Mouse (Mus musculus) layer of hippocampus, adult 9-11 months (tissue): ENCODE results near the gene Cntnap2.

Experiments
- DNase-seq: peaks from one replicate; pipeline ENCODE4 v3.0.0; 2022

Gene Cntnap2

DNA sequence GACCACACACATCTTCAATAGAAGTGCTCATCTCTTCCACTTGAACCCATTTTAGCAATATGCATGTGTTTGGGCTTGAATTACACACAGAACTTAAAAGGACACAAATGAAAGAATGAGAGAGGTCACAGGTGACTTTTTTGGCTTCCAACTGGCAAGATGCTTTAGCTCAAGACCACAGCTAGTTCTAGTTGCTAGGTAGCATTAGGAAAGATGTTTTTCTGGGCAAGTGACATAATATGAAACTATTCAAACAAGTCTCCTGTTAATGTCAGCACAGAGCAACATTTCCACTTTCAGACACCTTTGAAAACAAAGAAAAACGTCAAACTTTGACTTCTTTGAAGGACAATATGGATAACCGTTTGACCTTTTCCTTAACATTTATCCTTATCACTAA is 1657.4 kb downstream of the Cntnap2 start:
- no peak for DNase-seq

DNA sequence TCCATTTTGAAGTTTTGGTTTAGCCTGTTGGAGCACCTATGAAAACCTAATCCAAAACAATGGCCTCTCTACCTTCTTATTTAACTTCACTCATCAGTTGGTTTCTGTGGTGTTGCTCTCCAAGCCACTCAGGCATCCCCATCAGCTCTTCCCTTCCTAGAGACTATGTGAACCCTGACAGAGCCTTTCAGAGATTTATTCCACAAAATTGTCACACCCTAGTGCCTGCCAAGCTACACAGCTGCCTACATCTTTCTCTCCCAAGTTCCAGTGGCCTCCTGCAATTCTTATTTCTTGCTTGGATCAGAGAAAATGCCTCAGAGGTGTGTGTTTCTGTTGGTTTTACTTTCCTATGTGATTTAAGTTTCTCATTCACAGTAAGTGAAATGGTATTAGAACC is 1674.6 kb downstream of the Cntnap2 start:
- DNase-seq = no peak

- DNase-seq = no peak
Measured at GRCm38 (mm10) chr6:46748448-46748847, 1689.3 kb downstream of the Cntnap2 start.

- no peak for DNase-seq
Measured at GRCm38 (mm10) chr6:46763481-46763880, 1704.3 kb downstream of the Cntnap2 start.

DNA sequence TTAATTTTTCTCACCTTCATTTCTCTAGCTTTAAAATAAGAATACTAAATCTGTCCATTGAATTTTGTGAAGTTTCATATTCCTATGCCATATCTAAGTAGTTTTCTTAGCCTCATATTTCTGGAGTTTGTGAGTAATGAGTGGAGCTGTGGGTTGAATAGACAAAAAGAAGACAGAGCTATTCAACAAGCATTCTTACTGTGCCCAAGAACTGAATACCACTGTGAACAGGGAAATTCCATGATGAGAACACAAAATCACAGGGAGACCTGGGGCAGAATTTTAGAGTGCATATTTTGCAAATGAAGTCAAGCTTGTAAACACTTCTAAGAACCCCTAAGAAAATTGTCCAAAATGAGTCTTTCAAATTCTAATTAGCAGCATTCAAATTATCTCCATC is 1715.4 kb downstream of the Cntnap2 start:
- DNase-seq = no peak

DNA sequence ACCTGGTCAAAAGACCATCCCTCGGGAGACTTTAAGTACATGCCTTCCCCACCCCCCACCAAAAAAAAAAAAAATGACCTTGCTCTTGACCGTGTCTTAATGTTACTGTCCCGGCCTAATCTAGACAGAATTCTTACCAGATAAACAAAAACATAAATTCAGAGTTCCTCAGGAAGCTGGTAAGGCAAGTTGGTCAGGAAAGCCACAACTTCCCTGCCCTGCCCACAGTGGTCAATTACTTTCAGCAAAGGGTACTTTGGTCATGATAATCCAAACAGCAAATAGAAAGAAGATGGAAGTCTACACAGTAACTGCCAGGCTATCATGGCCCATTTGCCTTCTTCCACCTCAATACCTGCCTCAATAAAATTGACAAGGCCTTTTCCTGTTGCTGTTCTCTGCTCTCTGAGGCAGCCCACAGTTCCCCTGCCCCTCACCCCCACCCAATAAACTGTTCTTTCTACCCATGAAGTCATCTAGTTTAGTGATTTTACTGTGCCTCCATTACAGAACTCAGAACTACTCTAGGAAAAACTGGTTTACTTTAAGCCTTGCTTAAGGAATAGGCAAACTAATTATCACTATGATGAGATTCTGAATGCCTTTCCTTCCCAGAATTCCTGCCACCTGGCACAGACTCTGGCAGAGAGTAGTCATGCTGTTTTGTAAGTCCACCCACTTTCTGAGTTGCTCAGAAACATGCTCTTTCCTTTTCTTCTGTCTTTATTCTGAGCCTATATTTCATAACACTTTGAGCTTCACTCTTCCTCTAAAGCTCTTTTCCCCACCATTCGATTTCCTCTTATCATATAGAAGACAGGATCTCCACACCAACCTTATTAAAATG is 1743.3 kb downstream of the Cntnap2 start:
- DNase-seq = peak; percentile 52

DNA sequence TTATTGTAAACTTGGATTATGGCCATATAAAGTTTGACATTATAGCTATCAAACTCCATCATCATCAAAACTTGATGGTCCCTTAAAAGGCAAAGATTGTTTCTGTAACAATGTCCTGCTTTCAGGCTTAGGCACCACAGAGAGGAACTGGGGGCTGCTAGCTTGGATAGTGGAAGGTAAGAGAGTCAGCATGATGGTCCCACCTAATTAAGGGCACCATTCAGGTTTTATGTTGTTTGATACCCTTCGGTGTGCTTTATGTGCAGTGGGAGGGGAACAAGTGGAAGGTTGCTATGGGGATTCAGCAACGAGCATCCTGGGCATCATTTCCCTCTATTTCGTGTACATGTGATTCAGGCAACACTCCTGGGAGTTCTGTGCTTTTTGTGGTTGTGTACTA is 1797.5 kb downstream of the Cntnap2 start:
- no peak for DNase-seq

GRCm38 (mm10) chr6:46861076-46861475 is 1801.9 kb downstream of the Cntnap2 start:
- DNase-seq = no peak

DNA sequence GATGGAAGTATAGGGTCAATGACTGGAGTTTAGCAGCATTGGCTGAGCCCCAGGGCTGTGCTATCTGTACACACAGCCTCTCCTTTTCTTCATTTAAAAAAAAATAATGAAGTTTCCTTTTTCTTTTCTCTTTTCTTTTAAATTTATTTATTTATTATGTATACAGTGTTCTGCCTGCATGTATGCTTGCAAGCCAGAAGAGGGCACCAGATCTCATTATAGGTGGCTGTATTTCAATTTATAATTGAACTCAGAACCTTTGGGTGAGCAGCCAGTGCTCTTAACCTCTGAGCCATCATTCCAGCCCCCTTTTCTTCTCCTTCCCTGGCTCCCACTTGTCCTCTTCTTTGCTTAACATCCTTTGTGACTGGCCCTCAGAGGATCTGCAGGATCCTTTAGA is 1807.2 kb downstream of the Cntnap2 start:
- no peak for DNase-seq

GRCm38 (mm10) chr6:46886230-46886629 is 1827.1 kb downstream of the Cntnap2 start:
- no peak for DNase-seq

DNA sequence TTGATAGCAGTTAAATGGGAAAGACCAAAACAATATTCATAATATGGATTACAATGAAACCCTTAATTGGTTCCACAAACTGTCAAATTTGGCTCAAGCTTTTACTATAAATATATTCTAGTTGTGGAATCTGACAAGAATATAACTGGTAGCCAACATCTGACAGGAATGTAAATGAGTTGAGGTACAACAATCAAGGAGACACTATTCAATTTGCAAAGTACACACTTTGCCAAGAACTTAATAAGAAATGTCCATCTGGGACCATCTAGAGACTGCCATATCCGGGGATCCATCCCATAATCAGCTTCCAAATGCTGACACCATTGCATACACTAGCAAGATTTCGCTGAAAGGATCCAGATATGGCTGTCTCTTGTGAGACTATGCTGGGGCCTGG is 1850.0 kb downstream of the Cntnap2 start:
- DNase-seq = no peak

DNA sequence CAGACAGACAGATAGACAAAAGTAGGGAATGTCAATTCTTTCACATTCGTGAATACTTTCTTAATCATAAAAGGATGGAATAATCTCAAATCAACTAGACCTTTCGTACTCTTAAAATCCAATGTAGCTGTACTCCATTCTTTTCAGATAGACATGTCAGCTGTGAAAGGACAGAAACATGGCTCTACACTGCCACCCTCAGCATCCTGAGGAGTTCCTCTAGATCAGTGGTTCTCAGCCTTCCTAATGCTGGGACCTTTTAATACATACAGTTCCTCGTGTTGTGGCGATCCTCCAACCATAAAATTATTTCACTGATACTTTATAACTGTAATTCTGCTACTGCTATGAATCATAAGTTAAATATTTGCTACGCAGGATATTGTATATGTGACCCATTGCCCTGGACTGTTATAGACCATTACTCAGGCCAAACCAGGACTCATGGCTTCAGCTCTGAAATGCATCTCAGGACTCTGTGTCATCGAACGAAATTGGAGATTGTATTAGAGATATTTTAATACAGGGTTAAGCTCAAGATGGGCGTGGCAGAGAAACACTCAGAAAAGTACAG is 1859.6 kb downstream of the Cntnap2 start:
- DNase-seq = no peak

GRCm38 (mm10) chr6:46919973-46920372 is 1860.8 kb downstream of the Cntnap2 start:
- DNase-seq = no peak

- no peak for DNase-seq
Measured at GRCm38 (mm10) chr6:46924709-46925108, 1865.6 kb downstream of the Cntnap2 start.

GRCm38 (mm10) chr6:46945703-46946102 is 1886.5 kb downstream of the Cntnap2 start:
- no peak for DNase-seq

GRCm38 (mm10) chr6:46961022-46961686 is 1902.0 kb downstream of the Cntnap2 start:
- peak; percentile 30 for DNase-seq

DNA sequence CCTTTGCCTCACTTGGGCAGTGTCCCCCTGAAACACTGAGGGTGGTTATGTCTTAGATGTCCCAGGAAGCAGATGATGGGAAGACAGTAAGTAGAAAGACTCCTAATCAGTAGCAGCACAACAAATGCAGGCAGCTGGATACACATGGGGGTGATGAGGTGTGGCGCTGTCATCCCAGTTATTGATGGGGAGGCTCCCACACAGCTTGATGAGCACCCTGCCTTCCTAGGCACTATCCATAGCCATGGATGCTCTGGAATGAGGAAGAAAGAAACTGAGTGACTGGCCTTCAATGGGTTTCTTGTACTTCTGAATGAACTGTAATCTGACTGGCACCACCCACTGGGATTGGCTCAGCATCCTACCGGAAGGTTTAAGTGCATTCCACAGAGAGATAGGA is 1904.1 kb downstream of the Cntnap2 start:
- DNase-seq = no peak

DNA sequence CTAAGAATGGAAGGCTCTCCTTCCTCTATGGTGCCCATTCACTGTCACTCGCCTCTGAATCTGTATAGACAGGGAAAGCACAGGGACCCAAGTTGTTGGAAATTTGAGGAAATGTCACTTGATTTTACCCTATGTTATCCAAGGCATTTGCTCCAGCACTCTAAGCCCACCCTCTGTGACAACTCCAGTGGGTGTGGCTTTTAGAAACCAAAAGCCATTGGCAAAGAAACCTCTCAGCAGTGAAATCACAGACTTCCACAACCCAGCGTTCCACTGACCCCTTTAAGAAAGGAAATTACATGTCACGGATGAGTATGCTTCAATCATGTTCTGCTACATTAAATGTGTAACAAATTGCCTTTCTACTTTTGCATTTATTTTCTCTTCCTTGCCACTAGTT is 1904.5 kb downstream of the Cntnap2 start:
- no peak for DNase-seq

DNA sequence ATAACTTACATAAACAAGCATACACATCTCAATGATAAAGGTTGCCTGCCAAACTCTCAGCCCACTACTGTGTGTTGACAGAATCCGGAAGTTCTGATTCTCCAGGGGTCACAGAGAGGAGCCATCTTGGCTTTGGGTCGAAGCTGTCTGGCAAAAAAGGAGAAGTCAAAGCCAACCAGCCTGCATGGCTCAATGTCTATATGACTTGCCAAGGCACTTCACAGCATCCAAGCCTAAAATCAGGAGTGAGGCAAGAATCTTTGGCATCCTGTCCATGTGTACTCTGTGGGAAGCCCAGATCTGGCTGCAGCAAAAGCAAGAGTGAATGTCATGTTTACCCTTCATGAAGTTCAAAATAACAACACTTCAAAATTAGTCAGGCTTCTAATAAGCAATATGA is 1913.5 kb downstream of the Cntnap2 start:
- DNase-seq = no peak

GRCm38 (mm10) chr6:46996010-46996602 is 1936.9 kb downstream of the Cntnap2 start:
- DNase-seq = no peak

GRCm38 (mm10) chr6:47004430-47004829 is 1945.3 kb downstream of the Cntnap2 start:
- DNase-seq = no peak

GRCm38 (mm10) chr6:47012933-47013332 is 1953.8 kb downstream of the Cntnap2 start:
- DNase-seq = no peak

GRCm38 (mm10) chr6:47013535-47013934 is 1954.4 kb downstream of the Cntnap2 start:
- DNase-seq = peak; percentile 87
